Mouse (Mus musculus): ENCODE data around the gene Dnajc3. TPM values are rescaled to one million over a fixed set of nuclear protein-coding genes. Genes with fewer than 3 reads are reported as not detected.
A peak's percentile ranks its signal among the peaks of the same experiment; 100 is the strongest.

The Dnajc3 gene
- polyA plus RNA-seq, 1 experiment from 2014 or later: 47.0 TPM

GRCm38 (mm10) chr14:118909872-118910271 is 27.9 kb upstream of the Dnajc3 start:
- no peaks in the 10 kb centered on the region for H3K27me3 ChIP-seq (replicated peaks; ENCODE audit: control insufficient read depth, insufficient read depth, low read length)
- H3K9me3 ChIP-seq (ENCODE audit: control insufficient read depth, low read length): no peaks in the 10 kb centered on the region
- ATAC-seq: no peak
- no peak overlapping the region for H3K27ac ChIP-seq (ENCODE audit: low read length)
- no peak overlapping the region for H3K4me3 ChIP-seq (ENCODE audit: low read length)
- no peak overlapping the region for H3K9ac ChIP-seq (ENCODE audit: low read depth, low read length)
- H3K4me1 ChIP-seq (ENCODE audit: control insufficient read depth, insufficient read depth, low read length): no peaks in the 10 kb centered on the region
- H3K36me3 ChIP-seq (ENCODE audit: control insufficient read depth, insufficient read depth, low read length): no peaks in the 10 kb centered on the region
- WGBS: 59% methylated on average over 8 of the region's 8 CpGs
- H3K4me2 ChIP-seq (ENCODE audit: low read depth, low read length): no peak overlapping the region

- Histone ChIP-seq H3K9me3 (ENCODE audit: control insufficient read depth, low read length) (no peaks in the 10 kb centered on the region), H3K36me3 (ENCODE audit: control insufficient read depth, insufficient read depth, low read length) (no peaks in the 10 kb centered on the region), H3K27me3 (replicated peaks; ENCODE audit: control insufficient read depth, insufficient read depth, low read length) (no peaks in the 10 kb centered on the region), H3K4me3 (ENCODE audit: low read length) (peak overlapping the region; percentile 24), H3K27ac (ENCODE audit: low read length) (no peak overlapping the region), H3K4me1 (ENCODE audit: control insufficient read depth, insufficient read depth, low read length) (no peaks in the 10 kb centered on the region), H3K9ac (ENCODE audit: low read depth, low read length) (0 out of 2 replicates have a peak overlapping the region, but pooled peaks have one; percentile 6), H3K4me2 (ENCODE audit: low read depth, low read length) (peak overlapping the region; percentile 37)
- 56% methylated on average over 29 of the region's 29 CpGs for WGBS
- peak; percentile 74 for ATAC-seq
Observed at GRCm38 (mm10) chr14:118910332-118911222, 27.2 kb upstream of the Dnajc3 start.

GRCm38 (mm10) chr14:118911521-118911920 is 26.3 kb upstream of the Dnajc3 start:
- Histone ChIP-seq H3K4me1 (ENCODE audit: control insufficient read depth, insufficient read depth, low read length) (no peaks in the 10 kb centered on the region), H3K36me3 (ENCODE audit: control insufficient read depth, insufficient read depth, low read length) (no peaks in the 10 kb centered on the region), H3K27me3 (replicated peaks; ENCODE audit: control insufficient read depth, insufficient read depth, low read length) (no peaks in the 10 kb centered on the region), H3K4me3 (ENCODE audit: low read length) (no peak overlapping the region), H3K9me3 (ENCODE audit: control insufficient read depth, low read length) (no peaks in the 10 kb centered on the region), H3K27ac (ENCODE audit: low read length) (no peak overlapping the region), H3K4me2 (ENCODE audit: low read depth, low read length) (no peak overlapping the region), H3K9ac (ENCODE audit: low read depth, low read length) (no peak overlapping the region)
- 88% methylated on average over 6 of the region's 6 CpGs for WGBS
- ATAC-seq: no peak

- H3K9me3 ChIP-seq (ENCODE audit: control insufficient read depth, low read length): no peaks in the 10 kb centered on the region
- no peaks in the 10 kb centered on the region for H3K4me1 ChIP-seq (ENCODE audit: control insufficient read depth, insufficient read depth, low read length)
- 80% methylated on average over 5 of the region's 5 CpGs for WGBS
- no peak for ATAC-seq
- no peak overlapping the region for H3K4me2 ChIP-seq (ENCODE audit: low read depth, low read length)
- H3K4me3 ChIP-seq (ENCODE audit: low read length): no peak overlapping the region
- H3K9ac ChIP-seq (ENCODE audit: low read depth, low read length): no peak overlapping the region
- no peaks in the 10 kb centered on the region for H3K36me3 ChIP-seq (ENCODE audit: control insufficient read depth, insufficient read depth, low read length)
- no peak overlapping the region for H3K27ac ChIP-seq (ENCODE audit: low read length)
- H3K27me3 ChIP-seq (replicated peaks; ENCODE audit: control insufficient read depth, insufficient read depth, low read length): no peaks in the 10 kb centered on the region
Observed at GRCm38 (mm10) chr14:118913651-118914050, 24.1 kb upstream of the Dnajc3 start.

DNA sequence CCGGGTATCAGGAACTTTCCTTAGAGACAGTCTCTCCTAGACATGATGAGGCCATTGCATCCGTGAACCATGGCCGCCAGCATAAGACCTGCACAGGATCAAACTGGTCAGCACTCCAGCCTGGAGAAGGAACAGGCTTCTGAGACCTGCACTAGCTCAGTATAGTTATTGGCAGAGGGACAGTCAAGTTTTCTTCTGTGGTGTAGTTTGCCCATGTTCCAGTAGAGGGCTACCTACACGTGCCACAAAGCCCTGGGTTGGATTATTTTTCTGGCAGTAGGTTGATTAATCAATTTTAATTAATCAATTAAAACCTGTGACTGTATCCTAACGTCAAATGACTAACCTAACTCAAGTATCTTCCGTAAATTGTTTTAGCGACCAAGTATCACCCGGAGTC is 18.8 kb upstream of the Dnajc3 start:
- Histone ChIP-seq H3K9me3 (ENCODE audit: control insufficient read depth, low read length) (no peaks in the 10 kb centered on the region), H3K9ac (ENCODE audit: low read depth, low read length) (no peak overlapping the region), H3K4me1 (ENCODE audit: control insufficient read depth, insufficient read depth, low read length) (peaks cover 15% of the 10 kb centered on the region), H3K4me3 (ENCODE audit: low read length) (no peak overlapping the region), H3K4me2 (ENCODE audit: low read depth, low read length) (no peak overlapping the region), H3K27ac (ENCODE audit: low read length) (no peak overlapping the region), H3K36me3 (ENCODE audit: control insufficient read depth, insufficient read depth, low read length) (no peaks in the 10 kb centered on the region), H3K27me3 (replicated peaks; ENCODE audit: control insufficient read depth, insufficient read depth, low read length) (peaks cover 12% of the 10 kb centered on the region)
- 57% methylated on average over 8 of the region's 8 CpGs for WGBS
- ATAC-seq: no peak

DNA sequence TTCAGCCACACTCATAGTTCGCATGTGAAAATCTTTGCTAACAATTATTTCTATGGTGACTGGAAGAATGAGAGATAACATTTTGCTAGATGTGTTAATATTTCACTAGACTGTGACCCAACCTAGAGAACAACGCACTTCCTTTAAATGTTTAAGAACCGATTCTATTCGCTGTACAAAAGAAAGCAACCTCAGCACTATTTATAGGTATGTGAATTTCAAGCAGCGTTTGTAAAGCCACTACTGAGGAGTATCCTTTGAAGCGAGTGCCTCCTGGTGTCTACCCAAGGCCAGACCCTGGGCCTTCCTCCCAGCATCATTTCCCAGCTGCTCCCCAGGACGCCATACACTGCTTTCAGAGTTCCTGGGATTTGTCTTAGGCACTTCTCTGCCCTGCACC is 17.1 kb upstream of the Dnajc3 start:
- H3K4me1 ChIP-seq (ENCODE audit: control insufficient read depth, insufficient read depth, low read length): peaks cover 22% of the 10 kb centered on the region
- no peaks in the 10 kb centered on the region for H3K36me3 ChIP-seq (ENCODE audit: control insufficient read depth, insufficient read depth, low read length)
- H3K4me2 ChIP-seq (ENCODE audit: low read depth, low read length): no peak overlapping the region
- H3K27me3 ChIP-seq (replicated peaks; ENCODE audit: control insufficient read depth, insufficient read depth, low read length): peaks cover 12% of the 10 kb centered on the region
- H3K9me3 ChIP-seq (ENCODE audit: control insufficient read depth, low read length): no peaks in the 10 kb centered on the region
- H3K9ac ChIP-seq (ENCODE audit: low read depth, low read length): no peak overlapping the region
- no peak for ATAC-seq
- no peak overlapping the region for H3K4me3 ChIP-seq (ENCODE audit: low read length)
- WGBS: 47% methylated on average over 7 of the region's 7 CpGs
- H3K27ac ChIP-seq (ENCODE audit: low read length): no peak overlapping the region

DNA sequence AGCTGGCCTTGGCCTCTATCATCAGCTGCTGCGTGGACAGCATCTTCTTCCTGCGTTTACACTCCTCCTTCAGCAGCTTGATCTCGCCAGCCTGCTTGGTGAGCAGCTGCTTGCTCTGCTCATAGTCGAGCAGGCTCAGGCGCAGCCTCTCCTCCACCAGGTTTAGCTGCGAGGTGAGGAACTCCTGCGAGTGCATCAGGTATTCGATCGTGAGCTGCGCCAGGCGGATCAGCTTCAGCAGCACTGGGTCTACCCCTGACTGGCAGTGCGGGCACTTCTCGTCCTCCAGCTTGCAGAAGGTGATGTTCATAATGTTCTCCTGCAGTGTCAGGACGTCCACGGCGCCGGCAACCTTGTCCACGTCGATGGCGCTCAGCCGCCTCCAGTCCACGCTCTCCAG is 15.5 kb upstream of the Dnajc3 start:
- Histone ChIP-seq H3K27ac (ENCODE audit: low read length) (no peak overlapping the region), H3K9me3 (ENCODE audit: control insufficient read depth, low read length) (no peaks in the 10 kb centered on the region), H3K36me3 (ENCODE audit: control insufficient read depth, insufficient read depth, low read length) (no peaks in the 10 kb centered on the region), H3K4me1 (ENCODE audit: control insufficient read depth, insufficient read depth, low read length) (peaks cover 27% of the 10 kb centered on the region), H3K27me3 (replicated peaks; ENCODE audit: control insufficient read depth, insufficient read depth, low read length) (peaks cover 12% of the 10 kb centered on the region), H3K9ac (ENCODE audit: low read depth, low read length) (peak overlapping the region; percentile 62), H3K4me3 (ENCODE audit: low read length) (peak overlapping the region; percentile 48), H3K4me2 (ENCODE audit: low read depth, low read length) (peak overlapping the region; percentile 88)
- WGBS: 28% methylated on average over 22 of the region's 22 CpGs
- peak; percentile 2; the same call in 1 of the 2 replicates for ATAC-seq

GRCm38 (mm10) chr14:118922667-118923184 is 15.1 kb upstream of the Dnajc3 start:
- Histone ChIP-seq H3K4me2 (ENCODE audit: low read depth, low read length) (peak overlapping the region; percentile 88), H3K4me1 (ENCODE audit: control insufficient read depth, insufficient read depth, low read length) (peaks cover 27% of the 10 kb centered on the region), H3K27ac (ENCODE audit: low read length) (no peak overlapping the region), H3K27me3 (replicated peaks; ENCODE audit: control insufficient read depth, insufficient read depth, low read length) (peaks cover 12% of the 10 kb centered on the region), H3K9me3 (ENCODE audit: control insufficient read depth, low read length) (no peaks in the 10 kb centered on the region), H3K9ac (ENCODE audit: low read depth, low read length) (peak overlapping the region; percentile 62), H3K4me3 (ENCODE audit: low read length) (peak overlapping the region; percentile 48), H3K36me3 (ENCODE audit: control insufficient read depth, insufficient read depth, low read length) (no peaks in the 10 kb centered on the region)
- WGBS: 4% methylated on average over 47 of the region's 47 CpGs
- peak; percentile 36 for ATAC-seq

DNA sequence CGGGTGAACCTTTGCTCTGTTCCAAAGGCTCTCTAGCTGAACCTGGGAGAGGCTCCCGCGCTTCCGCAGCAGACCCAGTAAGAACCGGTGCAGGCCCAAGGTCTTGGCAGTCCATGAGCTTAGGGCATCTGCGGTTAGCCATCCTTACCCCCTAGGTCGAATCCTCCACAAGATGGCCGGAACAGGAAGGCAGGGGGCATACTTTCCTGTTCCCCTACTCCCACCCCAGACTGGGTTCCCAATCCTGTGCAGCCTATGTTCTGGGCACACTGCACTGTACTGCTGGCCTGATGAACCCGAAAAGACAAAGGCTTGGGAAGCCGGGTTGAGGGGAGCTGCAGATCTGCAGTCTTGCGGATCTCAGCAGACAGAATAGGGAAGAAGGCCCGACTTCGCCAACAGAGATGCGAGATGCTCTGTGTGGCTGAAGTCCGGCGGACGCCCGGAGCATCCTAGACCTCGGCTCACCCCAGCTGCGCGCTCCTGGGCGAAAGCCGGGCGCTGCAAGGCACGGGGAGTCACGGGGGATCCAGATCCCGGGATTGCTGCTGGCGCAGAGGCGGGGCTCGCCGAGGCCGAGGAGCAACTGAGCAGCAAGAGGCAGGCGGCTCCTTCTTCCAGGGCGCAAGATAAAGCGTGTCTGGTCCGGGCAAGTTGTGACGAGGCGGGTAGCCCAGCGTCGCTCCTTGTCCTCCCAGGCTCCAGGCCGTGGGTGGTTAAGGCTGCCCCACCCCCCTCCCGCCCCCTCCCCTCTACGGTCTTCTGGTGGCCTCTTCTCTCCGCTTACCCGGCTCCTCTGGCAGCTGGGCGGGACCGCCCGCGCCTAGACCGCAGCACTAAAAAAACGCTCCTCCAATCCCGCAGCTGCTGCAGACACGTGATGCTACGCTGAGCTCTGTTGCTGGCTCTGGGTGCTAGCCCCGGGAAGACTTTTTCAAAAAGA is 12.8 kb upstream of the Dnajc3 start, which contains the start of gene Dzip1:
Dzip1 (minus strand) TSS at position 788 of the 943 bp plus-strand sequence.
- peaks cover 27% of the 10 kb centered on the region for H3K4me1 ChIP-seq (ENCODE audit: control insufficient read depth, insufficient read depth, low read length)
- no peaks in the 10 kb centered on the region for H3K36me3 ChIP-seq (ENCODE audit: control insufficient read depth, insufficient read depth, low read length)
- H3K9ac ChIP-seq (ENCODE audit: low read depth, low read length): peak within 1 kb of the TSS; percentile 66
- H3K4me3 ChIP-seq (ENCODE audit: low read length): peak within 1 kb of the TSS; percentile 55
- WGBS: 2% methylated on average over 54 of the region's 55 CpGs
- peak within 1 kb of the TSS; percentile 81 for H3K4me2 ChIP-seq (ENCODE audit: low read depth, low read length)
- ATAC-seq: peak; percentile 87
- H3K27me3 ChIP-seq (replicated peaks; ENCODE audit: control insufficient read depth, insufficient read depth, low read length): peaks cover 12% of the 10 kb centered on the region
- H3K27ac ChIP-seq (ENCODE audit: low read length): peak within 1 kb of the TSS; percentile 60
- H3K9me3 ChIP-seq (ENCODE audit: control insufficient read depth, low read length): no peaks in the 10 kb centered on the region
